Mouse (Mus musculus) neural tube, embryonic 14.5 days (tissue): ENCODE measurements at regions not wholly inside any gene's neighbourhood (a gene's known extent, or its start where the extent isn't known, plus 50 kb on each side); places are given as distances from the start of the nearest gene placed in this dataset.

Experiments used
- ATAC-seq: fragments of 200-750 bp; cut with Nextera tagmentation; 2 replicates; pipeline ENCODE4 v1.8.0; 2017; ENCODE audit warnings: low read depth, mild to moderate bottlenecking, moderate TSS enrichment, moderate library complexity
- H3K27ac ChIP-seq: fragments of 300-500 bp; sonication (generic); 2 replicates; pipeline ENCODE4 v1.5.1; 2014; ENCODE audit warnings: low read depth, mild to moderate bottlenecking, control low read depth, low read length, moderate library complexity, mixed read lengths
- H3K27me3 ChIP-seq: fragments of 300-500 bp; sonication (generic); 2 replicates; pipeline ENCODE4 v1.6.1; 2014; ENCODE audit warnings: low read length; ENCODE audit not compliant: control insufficient read depth, insufficient read depth
- H3K36me3 ChIP-seq: fragments of 300-500 bp; sonication (generic); 2 replicates; pipeline ENCODE4 v1.6.1; 2014; ENCODE audit warnings: low read length, mixed read lengths; ENCODE audit not compliant: control insufficient read depth, insufficient read depth
- H3K4me1 ChIP-seq: fragments of 300-500 bp; sonication (generic); 2 replicates; pipeline ENCODE4 v1.6.1; 2014; ENCODE audit warnings: low read length; ENCODE audit not compliant: control insufficient read depth, insufficient read depth
- H3K4me2 ChIP-seq: fragments of 300-500 bp; sonication (generic); 2 replicates; pipeline ENCODE4 v1.6.1; 2014; ENCODE audit warnings: mild to moderate bottlenecking, low read depth, low read length, control low read depth
- H3K4me3 ChIP-seq: fragments of 300-500 bp; sonication (generic); 2 replicates; pipeline ENCODE4 v1.5.1; 2014; ENCODE audit warnings: low read depth, low read length, control low read depth, mixed read lengths
- H3K9ac ChIP-seq: fragments of 300-500 bp; sonication (generic); replicated peaks from 2 replicates; pipeline ENCODE4 v1.6.1; 2014; ENCODE audit warnings: low read depth, mild to moderate bottlenecking, control low read depth, low read length, mixed read lengths
- H3K9me3 ChIP-seq: fragments of 300-500 bp; sonication (generic); 2 replicates; pipeline ENCODE4 v1.6.1; 2016; ENCODE audit warnings: low read length; ENCODE audit not compliant: control insufficient read depth
- WGBS: fragments of 180-500 bp; shearing (Covaris S2); extraction: QIAGEN DNeasy Blood & Tissue Kit; methylation state at CpG from one replicate; pipeline ENCODE4 v1.1.7; 2014; 5-methylcytosine and 5-hydroxymethylcytosine counted together

DNA sequence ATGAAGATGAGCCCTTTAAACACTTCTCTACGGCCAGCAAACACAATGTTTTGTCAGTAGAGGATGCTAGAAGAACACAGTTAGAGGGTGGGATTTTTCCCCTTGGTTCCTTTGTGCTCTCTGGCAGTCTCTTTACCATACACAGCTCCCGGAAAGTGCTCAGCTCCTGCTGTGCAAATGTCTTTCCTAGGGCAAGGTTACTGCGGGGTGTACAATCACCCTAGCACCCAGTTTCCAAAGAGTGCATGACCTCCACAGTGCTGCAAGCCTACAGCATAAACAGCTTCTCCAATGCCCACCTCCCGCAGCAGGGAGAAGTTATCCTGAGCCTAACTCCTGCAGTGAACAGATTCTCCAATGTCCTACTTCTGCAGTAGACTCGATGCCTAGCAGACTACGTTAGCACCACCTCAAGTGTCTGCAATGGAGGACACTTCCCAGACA lies 366.4 kb downstream of the Pbx1 start:
- ATAC-seq: no peak

GRCm38 (mm10) chr1:168066810-168067209 lies 365.3 kb downstream of the Pbx1 start:
- H3K4me3 ChIP-seq: no peak overlapping the region
- H3K9me3 ChIP-seq: no peaks in the 10 kb centered on the region
- peaks cover 9% of the 10 kb centered on the region; the same call in 1 of the 2 replicates for H3K4me1 ChIP-seq
- no peak overlapping the region for H3K27ac ChIP-seq
- H3K36me3 ChIP-seq: no peaks in the 10 kb centered on the region
- H3K27me3 ChIP-seq: no peaks in the 10 kb centered on the region
- 65% methylated on average over 6 of the region's 6 CpGs for WGBS
- no peak overlapping the region for H3K4me2 ChIP-seq
- H3K9ac ChIP-seq: no peak overlapping the region
- ATAC-seq: peak; percentile 24; the same call in 1 of the 2 replicates

More for the DNA sequence above, 366.4 kb downstream of the Pbx1 start:
- Histone ChIP-seq H3K9ac (no peak overlapping the region), H3K9me3 (no peaks in the 10 kb centered on the region), H3K27ac (no peak overlapping the region), H3K36me3 (no peaks in the 10 kb centered on the region), H3K4me2 (no peak overlapping the region), H3K4me3 (no peak overlapping the region), H3K27me3 (no peaks in the 10 kb centered on the region), H3K4me1 (peaks cover 9% of the 10 kb centered on the region; the same call in 1 of the 2 replicates)
- 42% methylated on average over 6 of the region's 6 CpGs for WGBS

DNA sequence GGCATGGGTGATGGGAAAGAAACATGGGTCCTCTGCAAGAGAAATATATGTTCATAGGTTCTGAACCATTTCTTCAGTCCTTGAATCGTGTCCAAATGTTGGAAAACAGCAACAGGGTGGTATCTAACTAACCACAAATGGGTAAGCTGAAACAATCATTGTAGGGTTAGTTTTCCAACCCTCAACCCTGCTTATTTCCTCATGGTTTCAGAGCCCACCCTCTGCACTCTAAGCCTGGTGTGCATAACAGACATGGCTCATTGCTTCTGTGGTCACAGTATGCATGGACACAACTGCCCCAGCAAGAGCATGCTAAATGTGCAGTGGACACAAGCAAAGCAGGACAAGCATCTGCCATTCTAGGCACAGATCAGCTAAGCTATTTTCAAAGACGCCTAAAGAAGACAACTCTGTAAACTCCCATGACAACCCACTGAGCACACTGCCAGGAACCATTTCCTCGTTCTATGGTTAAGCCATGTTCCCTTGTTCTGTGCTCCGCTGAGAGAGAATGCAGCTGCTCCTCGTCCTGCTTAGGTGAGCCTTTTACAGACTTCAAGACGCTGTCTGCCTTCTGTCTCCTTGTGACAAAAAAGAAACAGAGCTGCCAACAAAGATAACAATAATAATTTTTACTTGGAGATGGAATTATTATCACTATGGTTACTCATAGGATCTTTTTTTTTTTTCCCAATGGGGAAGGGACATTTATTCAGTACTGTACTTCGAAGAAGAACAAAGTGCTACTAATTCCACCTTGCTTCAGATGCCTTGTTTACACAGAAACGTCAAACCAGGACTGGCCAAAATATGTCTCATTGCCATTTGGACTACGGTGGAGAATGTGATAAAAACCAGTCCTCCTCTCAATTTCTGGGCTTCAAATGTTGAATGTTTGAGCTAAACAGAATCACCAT lies 363.8 kb downstream of the Pbx1 start:
- 81% methylated on average over 9 of the region's 9 CpGs for WGBS
- peaks cover 9% of the 10 kb centered on the region; the same call in 1 of the 2 replicates for H3K4me1 ChIP-seq

DNA sequence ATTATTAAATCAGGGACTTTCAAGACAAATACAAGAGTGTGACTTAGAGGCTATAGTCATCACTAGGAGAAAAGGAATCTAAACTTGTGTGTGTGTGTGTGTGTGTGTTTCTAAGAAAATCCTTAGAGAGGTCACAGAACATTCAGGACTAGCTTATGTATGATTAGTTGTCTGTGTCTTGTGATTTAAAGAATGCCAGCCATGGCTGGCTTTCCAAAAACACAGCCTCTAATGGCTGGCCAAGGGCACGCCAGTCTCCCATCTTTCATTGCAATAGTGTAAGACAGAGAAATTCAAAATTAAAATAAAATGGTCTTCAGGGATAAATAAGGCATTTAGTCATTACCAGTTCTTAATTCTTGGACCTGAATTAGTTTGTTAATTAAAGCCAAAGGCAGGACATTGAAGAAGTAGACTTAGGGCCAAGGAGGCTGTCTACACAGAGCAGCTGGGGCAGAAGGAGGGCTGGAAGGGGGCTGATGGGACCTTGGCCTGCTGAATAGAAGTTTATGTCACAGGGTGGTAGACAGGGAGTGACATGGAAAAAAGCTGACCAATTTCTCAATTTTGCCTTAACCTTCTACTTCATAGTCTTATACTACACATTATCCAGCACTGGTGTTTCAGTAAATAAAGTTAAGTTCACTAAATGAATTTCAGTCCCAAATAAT lies 363.0 kb downstream of the Pbx1 start:
- H3K4me3 ChIP-seq: no peak overlapping the region
- no peak for ATAC-seq
- peaks cover 9% of the 10 kb centered on the region; the same call in 1 of the 2 replicates for H3K4me1 ChIP-seq
- H3K9ac ChIP-seq: no peak overlapping the region
- no peaks in the 10 kb centered on the region for H3K9me3 ChIP-seq
- no peak overlapping the region for H3K27ac ChIP-seq
- WGBS: 85% methylated on average over 1 of the region's 1 CpGs
- no peaks in the 10 kb centered on the region for H3K36me3 ChIP-seq
- H3K27me3 ChIP-seq: no peaks in the 10 kb centered on the region
- H3K4me2 ChIP-seq: no peak overlapping the region

More for the DNA sequence above, 363.8 kb downstream of the Pbx1 start:
- Histone ChIP-seq H3K4me2 (no peak overlapping the region), H3K9me3 (no peaks in the 10 kb centered on the region), H3K9ac (no peak overlapping the region), H3K27me3 (no peaks in the 10 kb centered on the region), H3K4me3 (no peak overlapping the region), H3K36me3 (no peaks in the 10 kb centered on the region), H3K27ac (no peak overlapping the region)
- no peak for ATAC-seq
